Mouse (Mus musculus) urinary bladder, postnatal 25 days (tissue): ENCODE data around the gene Ddx59.

ENCODE experiments used
- DNase-seq: peaks from one replicate; pipeline ENCODE4 v3.0.0; 2022; ENCODE audit warnings: low spot score

Gene Ddx59

DNA sequence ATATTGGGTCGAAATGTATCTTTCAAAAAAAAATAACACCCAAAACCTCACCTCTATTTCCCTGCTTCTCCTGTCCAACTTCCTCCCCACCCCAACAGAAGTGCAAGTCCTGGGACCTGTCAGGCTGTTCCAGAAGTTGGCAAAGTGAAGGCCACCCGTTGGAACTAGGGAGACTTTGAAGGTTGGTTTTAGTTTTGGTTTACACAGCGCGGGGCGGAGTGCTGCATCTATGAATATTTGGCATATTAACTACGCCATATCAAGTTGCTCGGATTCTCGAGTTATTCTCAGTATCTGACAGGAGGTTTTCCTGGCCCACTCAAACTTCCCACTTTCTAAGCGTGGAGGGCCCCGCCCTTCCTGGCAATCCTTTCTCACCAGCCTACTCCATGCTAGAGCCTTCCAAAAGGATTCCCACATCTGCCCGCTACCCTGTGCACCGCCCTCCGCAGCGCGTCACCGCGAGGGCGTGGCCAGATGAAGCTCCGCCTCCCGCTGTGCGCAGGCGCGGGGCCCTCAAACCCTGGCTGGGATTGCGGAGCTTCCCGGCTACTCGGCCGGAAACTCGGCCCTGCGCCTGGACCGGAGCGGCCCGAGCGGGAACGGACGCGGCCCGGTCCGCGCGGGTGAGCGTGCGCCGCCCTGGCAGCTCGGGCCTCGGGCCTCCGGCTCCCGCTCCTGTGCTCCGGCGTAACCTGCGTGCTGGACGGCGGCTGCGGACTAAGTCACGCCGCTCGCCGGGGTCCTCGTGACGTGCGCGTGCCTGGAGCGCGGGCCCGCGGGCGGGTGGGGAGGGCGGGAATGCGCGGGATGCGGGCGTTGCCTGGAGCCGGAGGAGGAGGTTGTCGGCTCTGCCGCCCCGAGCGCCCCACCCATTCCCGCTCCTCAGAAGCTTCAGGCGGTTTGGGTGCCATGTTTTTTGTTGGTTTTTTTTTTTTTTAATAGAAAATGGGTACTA is at the start of gene Ddx59:
Ddx59 (plus strand) TSS at position 474 of the 958 bp plus-strand sequence.
- peak; percentile 100 for DNase-seq

DNA sequence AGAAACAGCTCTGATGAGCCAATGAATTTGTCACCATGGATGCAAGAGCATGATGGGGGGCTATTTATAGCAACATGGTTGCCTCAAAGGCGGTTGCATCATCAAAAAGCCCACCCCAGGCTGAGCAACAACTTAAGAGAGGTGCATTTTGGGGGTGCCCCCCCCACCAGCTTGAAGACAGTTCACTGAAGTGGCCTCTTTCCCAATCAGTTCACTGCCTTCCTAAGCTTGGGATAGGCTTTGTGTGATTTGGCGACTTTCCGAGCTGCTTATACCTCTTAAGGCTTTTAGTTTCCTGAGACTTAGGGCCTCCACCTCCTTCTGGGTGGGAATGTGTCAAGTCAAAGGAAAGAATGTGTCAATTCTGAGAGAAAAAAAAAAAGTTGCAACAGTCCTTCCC is 49.1 kb upstream of the Ddx59 start:
- DNase-seq, result no peak

DNA sequence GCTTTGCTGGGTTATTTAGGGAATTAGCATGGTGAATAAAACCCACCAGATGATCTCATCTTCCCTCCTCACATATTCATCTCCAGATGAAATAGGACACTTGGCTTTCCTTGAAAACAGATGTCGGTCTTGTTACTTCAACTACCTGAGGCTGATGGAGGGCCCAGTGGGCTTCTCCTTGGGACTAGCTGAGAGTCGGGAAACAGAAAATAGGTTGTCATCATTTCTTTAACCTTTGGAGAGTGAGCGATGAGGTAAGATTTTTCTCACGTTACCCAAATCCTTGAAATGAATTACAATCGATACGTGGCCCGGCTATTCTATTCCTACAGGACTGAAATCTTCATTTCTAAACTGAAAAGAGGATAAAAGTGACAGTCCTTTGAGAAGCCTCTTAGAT is 35.8 kb upstream of the Ddx59 start:
- DNase-seq, result no peak

DNA sequence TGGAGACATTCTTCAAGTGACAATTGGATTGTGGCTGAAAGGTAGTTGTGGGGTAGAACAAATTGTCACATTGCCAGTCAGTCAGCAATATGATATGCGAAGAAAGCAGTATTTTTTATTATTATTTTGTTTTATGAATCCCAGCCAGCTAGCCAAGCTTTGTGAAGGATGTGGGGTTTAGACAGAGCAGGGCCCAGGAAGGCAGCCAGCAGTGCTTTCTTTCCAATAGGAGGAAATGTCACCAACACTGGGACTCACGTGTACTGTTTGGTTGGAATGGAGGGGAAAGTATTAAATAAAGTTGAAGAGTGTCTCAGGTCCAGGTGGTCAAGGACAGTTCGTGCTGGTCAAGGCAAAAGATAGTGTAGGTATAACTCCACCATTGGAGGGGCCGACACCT is 34.9 kb upstream of the Ddx59 start:
- no peak for DNase-seq

DNA sequence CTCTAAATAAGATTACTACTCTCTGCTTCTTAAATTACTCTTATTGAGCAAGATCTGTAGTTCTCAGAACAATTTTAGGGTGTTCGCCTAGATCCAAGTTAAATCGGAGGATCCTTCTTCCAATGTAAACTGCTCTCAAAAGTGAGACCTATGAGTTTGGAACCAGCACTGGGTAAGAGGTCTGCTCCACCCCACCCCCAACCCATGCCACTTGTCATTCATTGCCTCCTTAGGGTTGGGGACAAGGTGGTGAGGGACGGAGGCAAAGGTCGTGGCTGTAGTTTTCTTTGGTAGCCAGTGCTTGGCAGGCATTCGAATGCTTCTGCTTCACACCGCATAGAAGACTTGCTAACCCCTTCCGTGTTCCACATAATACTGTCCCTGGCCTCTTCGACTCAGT is 34.5 kb upstream of the Ddx59 start:
- DNase-seq, result no peak

DNA sequence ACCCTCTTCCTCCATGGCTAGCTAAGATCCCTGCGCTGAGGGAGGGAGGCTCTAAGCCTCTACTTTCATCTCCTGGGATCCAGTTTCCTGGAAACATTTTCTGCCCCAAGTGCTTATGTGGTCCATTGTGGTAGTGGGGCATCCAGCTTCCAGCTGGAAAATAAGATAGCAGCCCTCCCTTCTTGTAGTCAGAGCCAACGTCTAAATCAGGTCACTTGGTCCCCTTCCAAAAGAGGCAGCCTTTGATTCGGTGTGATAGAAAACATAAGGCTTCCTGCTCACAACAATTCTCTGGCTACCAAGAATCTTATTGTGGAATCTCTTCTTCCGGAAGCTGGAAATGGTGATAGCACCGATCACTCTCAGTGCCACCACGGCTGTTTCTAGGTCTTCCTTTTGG is 33.9 kb upstream of the Ddx59 start:
- DNase-seq, result no peak

DNA sequence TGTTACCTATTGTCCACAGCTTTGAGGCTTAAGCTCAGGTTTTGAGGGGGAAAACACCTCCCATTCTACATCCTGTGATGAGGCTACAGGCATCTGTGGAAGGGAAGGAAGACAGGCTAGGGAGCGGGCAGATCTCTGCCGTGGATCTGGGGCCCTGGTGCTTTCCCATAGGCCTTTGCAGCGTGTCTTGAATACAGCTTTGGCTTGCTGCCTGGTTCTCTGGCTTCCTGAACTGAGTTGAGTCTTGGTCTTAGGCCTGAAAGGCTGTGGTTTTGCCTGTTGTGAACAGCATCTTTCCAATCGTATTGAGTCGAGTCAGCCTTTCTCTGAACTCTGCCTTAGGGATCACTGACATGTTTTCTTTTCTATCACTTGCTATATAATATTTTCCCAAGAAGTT is 33.5 kb upstream of the Ddx59 start:
- DNase-seq, result no peak

DNA sequence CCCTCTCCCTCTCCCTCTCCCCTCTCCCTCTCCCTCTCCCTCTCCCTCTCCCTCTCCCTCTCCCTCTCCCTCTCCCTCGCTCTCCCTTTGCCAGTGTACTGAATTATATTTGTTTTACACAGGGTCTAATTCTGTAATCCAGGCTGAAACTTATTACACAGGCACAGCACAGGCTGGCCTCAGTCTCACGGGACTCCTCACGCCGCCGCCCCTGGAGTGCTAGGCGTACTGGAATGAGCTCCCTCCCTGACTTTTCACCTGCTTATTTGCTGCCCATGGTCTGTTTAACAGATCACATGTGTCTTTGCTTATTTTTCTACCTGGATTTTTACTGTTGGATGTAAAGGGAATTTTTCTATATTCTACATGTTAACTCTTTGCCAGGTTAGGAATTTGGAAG is 28.2 kb upstream of the Ddx59 start:
- no peak for DNase-seq

DNA sequence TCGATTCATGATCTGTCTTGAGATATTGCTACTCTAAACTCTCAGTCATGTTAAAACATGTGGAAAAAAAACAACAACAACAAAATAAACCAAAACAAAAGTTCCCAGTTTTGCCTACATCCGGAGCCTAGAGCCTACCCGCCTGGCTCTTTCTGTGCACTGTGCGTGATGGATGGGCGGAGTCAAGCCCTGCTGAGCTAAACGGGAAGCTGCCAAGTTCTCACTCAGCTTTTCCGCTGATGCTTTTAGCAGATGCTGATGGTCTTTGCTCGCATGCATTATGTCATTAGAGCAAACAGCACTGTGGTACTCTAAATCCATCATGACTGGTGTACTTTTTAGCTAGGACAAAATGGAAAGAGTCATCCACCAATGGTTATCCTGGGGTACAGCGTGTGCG is 20.6 kb upstream of the Ddx59 start:
- DNase-seq, result no peak

DNA sequence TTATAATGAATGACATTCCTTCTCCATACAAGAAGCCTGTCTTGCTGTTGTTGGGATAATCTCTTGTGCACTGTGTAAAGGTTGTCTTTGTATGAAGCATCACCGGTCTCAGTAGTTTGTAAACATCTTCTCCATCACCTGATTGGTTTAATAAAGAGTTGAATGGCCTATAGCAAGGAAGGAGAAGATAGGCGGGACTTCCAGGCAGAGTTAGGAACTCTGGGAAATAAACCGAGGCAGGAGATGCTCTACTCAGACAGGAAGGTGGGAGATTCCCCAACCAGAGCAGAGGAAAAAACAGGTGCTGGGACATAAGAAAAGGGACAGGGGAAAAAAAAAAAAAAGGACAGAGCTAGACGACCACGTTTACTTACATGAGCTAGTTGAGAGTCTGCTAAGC is 20.0 kb upstream of the Ddx59 start:
- no peak for DNase-seq

DNA sequence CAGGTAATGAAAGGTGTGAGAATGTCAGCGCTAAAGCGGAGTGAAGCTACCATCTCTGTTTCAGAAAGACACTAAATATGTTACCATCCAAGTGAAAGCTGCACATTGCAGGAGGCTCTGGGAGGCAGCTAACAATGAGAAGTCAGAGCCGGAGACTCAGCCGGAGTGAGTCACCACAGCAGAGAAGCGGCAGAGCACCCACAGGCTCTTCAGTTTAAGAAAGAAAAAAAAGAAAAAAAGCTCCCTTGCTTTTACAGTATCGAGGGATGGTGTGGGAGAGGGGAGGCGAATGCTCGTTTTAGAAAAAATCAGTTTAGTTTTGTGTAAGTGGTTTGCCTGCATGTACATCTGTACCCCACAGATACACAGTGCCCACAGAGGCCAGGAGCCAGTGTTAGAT is 13.8 kb upstream of the Ddx59 start:
- no peak for DNase-seq

DNA sequence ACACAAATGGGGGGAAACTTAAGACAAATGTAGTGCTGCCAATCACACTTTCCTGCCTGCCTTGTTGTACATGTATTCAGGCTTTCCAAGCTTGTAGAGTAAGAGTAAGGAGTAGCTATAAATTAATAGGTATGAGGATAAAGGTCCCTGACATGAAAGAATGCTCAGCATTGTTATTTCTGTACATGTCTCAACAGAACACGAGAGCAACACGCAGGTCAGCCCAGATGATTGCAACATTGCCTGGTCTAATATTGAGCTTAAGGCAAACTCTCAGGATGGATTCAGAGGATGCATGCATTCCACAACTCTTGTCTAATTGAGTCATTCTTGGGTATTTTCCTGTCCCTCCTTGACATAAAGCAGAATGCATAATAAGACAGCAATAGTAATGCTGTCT is 5.4 kb upstream of the Ddx59 start:
- no peak for DNase-seq

DNA sequence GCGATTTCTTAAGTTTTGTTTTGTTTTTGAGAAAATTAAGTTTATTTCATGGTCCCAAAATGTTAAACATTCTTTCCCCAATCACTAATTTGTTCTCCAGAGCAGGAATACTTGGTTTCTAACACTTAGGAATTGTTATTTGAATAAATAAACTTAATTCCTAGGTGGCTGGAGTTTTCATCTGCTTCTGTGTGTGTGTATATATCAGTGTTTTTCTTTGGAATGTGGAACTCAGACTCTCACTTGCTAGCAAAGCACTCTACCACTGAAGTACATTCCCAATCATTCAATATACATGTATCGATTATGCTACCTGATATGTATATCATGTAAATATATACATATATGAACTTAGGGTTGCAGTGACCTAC is 670 bp downstream of the Ddx59 start:
- DNase-seq, result no peak

DNA sequence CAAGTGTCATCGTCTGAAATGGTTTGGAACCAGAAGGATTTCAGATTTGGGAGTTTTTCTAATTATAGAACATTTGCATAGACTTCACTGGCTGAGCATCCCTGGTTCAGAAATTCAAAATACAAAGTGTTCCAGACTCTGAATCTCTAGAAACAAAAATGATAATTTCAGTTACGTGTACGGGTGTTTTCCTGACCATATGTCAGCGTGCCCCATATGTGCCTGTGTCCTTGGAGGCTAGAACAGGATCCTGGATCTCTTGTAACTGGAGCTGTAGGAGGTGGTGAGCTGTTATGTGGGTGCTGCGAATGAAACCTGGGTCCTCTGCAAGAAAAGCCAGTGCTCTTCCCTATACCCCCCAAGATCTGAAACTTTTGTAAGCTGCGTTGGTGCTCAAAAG is 3.3 kb downstream of the Ddx59 start:
- DNase-seq, result no peak

DNA sequence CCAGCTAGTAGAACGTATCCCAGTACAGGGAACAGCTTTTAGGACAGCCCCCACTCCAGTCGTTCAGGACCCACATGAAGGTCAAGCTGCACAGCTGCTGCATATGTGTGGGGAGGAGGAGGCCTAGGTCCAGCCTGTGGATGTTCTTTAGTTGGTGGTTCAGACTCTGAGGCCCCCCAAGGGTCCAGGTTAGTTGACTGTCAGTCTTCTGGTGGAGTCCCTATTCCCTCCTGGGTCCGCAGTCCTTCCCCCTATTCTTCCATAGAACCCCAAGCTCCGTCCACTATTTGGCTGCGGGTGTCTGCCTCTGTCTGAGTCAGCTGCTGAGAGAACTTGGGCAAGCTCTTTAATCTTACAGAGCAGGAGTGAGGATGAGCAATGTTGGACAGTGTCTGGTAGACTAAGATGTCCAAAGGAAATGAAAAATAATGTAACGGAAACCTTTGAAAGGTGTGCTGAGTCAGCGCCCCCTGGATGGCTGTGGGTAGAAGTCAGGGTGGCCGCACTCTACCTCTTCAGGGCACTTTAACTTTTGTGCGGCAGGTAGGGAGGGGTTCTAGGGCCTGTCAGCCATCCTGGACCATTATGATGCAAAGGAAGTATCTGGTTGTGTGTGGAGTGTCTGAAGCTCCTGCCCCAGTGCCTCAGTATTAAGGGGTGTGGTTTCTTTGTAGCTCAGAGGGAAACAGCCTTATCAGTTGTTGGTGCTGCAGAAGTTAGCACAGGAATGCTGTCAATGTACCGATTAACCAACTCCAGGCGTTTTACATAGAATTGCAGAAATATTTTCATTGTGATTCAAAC is 12.3 kb downstream of the Ddx59 start:
- DNase-seq, result no peak

DNA sequence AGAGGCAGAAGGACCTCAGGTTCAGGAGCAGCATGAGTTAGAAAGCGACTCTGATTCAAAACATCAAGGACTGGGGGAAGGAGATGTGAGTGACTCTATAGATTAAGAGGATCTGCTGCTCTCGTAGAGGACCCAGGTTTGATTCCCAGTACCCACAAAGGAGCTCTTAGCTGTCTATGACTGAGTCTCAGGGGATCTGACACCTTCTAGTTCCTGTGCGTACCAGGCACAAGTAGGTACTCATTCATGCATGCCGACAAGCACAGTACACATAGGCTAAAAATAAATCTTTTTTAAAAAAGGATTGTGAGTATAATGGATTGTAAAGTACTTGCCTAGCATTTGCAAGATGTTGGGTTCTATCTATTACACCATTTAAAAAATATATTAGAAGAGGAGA is 13.9 kb downstream of the Ddx59 start:
- DNase-seq, result no peak

DNA sequence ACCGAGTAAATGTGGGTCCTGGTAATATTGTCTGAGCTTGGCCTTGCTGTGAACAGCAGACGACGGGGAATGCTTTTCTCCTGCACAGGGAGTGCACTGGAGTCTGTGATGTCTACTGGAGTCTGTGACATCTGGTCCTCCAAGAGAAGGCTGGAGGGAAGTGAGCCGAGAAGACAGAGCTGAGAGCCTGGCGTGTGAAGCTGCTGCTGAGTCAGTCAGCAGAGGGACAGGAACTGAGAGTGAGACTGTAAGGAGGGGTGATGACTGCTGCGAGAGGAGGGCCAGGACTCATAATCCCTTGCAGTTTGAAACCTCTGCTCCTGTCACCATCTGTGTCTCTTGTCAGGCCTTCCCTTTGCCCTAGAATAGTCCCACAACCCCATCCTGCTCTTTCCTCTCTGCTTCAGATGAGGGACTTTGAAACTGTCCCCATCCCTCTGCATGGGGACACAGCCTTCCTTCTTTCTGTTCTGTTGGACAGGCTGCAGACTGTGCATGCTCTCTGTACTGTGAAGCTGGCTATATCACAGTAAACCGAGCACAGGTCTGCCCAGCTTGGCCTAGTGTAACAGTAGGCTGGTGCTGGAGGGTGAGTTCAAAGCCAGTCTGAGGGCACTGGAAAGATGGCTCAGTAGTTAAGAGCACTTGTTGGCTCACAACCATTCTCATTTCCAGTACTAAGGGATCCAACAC is 15.2 kb downstream of the Ddx59 start:
- no peak for DNase-seq

DNA sequence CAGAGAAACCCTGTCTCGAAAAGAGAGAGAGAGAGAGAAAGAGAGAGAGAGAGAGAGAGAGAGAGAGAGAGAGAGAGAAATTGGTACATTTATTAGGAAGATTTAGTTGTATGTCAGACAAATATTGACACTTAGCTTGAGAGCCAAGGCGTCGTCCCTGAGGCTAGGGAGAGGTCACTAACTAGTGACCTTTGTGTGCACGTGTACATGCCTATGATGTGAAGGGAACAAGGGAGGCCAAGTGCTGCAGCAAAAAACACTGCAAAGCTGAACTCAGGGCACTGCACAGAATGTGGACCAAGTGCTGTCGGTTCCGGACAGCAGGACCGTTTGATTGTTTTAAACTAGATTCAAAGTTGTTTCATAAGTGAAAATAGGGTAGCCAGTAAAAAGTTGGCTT is 25.7 kb downstream of the Ddx59 start:
- no peak for DNase-seq

DNA sequence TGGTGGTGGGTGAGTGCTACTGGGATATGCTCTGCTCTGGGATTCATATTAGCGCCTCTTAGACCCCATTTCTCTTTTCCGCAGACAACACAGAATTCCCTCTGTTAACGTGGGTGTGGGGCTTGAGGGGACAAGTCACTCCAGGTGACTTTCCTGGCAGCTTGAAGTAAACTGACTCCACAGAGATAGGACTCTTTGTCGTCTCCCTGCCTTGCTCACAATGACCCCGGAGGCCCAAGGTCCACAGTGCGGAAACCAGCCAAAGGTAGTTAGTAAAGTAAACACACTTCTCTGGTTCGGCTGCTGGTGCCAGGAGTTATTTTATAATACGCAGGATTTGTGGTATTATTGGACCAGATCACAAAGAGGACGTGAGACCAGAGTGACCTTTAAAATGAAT is 27.7 kb downstream of the Ddx59 start:
- DNase-seq, result no peak

DNA sequence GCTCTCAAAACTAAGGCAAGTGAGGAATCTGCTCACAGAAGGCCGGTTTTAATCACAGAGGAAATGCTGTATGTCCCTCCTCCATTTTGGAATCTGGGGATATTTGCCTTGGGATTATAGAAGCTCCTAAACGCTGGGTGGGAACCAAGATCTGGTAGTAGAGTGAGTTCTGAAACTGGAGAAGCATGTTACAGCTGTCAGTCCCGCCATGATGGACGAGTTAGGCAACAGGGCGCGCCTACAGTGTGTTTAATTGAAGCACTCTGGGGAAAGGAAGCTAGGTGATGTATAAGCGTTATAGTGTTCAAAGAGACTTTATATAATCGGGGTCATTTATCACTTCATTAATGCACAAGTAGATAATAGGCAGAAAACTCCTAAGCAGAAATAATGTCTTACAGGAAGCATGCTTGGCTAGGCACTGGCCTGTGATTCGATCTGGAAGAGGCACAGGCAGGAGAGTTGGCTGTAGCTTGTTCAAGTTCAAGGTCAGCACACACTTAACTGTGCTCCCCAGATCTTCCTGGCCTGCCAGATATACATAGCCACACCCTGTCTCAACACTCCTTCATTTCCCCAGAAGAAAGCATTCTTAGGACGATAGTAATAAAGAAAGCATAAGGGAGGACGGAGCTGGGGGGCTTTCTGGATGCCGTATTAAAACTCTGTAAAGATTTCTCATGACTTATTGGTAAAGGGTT is 29.6 kb downstream of the Ddx59 start:
- DNase-seq, result no peak

DNA sequence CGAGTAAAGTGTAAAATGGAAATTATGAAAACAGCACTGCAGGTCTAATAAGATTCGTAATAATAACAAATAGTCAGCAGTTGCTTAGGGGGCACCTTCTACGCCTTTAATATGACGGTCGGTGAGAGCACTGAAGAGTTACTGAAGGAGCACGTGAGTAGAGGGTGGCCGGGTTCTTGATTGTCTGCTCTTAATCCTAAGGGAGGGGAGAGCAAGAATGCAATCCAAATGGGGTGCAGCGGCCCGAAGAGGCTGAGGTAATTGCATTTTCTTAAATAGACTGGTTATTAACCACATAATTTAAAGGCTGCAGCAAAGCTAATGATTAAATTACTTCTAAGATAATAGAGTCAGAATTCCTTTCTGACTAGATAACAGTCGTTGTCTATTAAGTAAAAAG is 31.9 kb downstream of the Ddx59 start:
- DNase-seq, result no peak

DNA sequence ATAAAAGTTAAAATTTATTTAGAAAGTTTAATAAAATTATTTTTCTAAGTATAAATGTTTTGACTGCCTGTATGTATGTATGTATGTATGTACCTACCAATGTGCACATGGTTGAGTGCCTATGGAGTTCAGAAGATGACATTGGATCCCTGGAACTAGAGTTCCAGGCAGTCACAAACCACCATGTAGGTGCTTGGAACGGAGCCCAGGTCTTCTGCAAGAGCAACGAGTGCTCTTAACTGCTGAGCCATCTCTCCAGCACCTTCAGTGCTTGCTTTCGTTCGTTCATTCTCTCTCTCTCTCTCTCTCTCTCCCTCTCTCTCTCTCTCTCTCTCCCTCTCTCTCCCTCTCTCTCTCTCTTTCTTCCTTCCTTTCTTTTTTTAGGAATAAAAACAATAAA is 32.3 kb downstream of the Ddx59 start:
- no peak for DNase-seq
